Mouse (Mus musculus): Measurements from ENCODE around the gene Atp5mpl.
"Not testable (repeated sequence)": the region's sequence is repeated elsewhere in the genome, so short reads cannot be mapped to it uniquely, and the experiment has no call there.

Atp5mpl gene

GRCm38 (mm10) chr12:111950486-111950885 lies 16.3 kb downstream of the Atp5mpl start:
- DNase-seq (ENCODE audit: low spot score): no peak

- DNase-seq (ENCODE audit: low spot score): no peak
These were observed 20.1 kb downstream of the Atp5mpl start for GRCm38 (mm10) chr12:111946716-111947115.

- DNase-seq (ENCODE audit: low spot score): not testable (repeated sequence)
These were observed 20.8 kb downstream of the Atp5mpl start for GRCm38 (mm10) chr12:111945765-111946655.

GRCm38 (mm10) chr12:111945115-111945514 lies 21.7 kb downstream of the Atp5mpl start:
- DNase-seq (ENCODE audit: low spot score): no peak

- DNase-seq (ENCODE audit: low spot score): not testable (repeated sequence)
These were observed 22.5 kb downstream of the Atp5mpl start for GRCm38 (mm10) chr12:111944065-111944987.

GRCm38 (mm10) chr12:111943421-111944064 lies 23.2 kb downstream of the Atp5mpl start:
- no peak for DNase-seq (ENCODE audit: low spot score)

- DNase-seq (ENCODE audit: low spot score): no peak
These were observed 28.1 kb downstream of the Atp5mpl start for GRCm38 (mm10) chr12:111938623-111939177.

GRCm38 (mm10) chr12:111936706-111937550 lies 29.8 kb downstream of the Atp5mpl start:
- DNase-seq (ENCODE audit: low spot score): no peak

- DNase-seq (ENCODE audit: low spot score): no peak
These were observed 32.8 kb downstream of the Atp5mpl start for GRCm38 (mm10) chr12:111933971-111934370.

GRCm38 (mm10) chr12:111933032-111933704 lies 33.6 kb downstream of the Atp5mpl start:
- DNase-seq (ENCODE audit: low spot score): no peak

- DNase-seq (ENCODE audit: low spot score): no peak
These were observed 34.3 kb downstream of the Atp5mpl start for GRCm38 (mm10) chr12:111932513-111932912.

GRCm38 (mm10) chr12:111931411-111932025 lies 35.3 kb downstream of the Atp5mpl start:
- DNase-seq (ENCODE audit: low spot score): no peak

GRCm38 (mm10) chr12:111928411-111928966 lies 38.3 kb downstream of the Atp5mpl start:
- DNase-seq (ENCODE audit: low spot score): no peak

GRCm38 (mm10) chr12:111927338-111927737 lies 39.4 kb downstream of the Atp5mpl start:
- no peak for DNase-seq (ENCODE audit: low spot score)

- no peak for DNase-seq (ENCODE audit: low spot score)
These were observed 43.7 kb downstream of the Atp5mpl start for GRCm38 (mm10) chr12:111923117-111923516.

GRCm38 (mm10) chr12:111920046-111920445 lies 46.7 kb downstream of the Atp5mpl start:
- peak; percentile 41 for DNase-seq (ENCODE audit: low spot score)

GRCm38 (mm10) chr12:111916514-111917217 lies 50.1 kb downstream of the Atp5mpl start:
- no peak for DNase-seq (ENCODE audit: low spot score)

- no peak for DNase-seq (ENCODE audit: low spot score)
These were observed 51.0 kb downstream of the Atp5mpl start for GRCm38 (mm10) chr12:111915781-111916180.

- DNase-seq (ENCODE audit: low spot score): no peak
These were observed 52.7 kb downstream of the Atp5mpl start for GRCm38 (mm10) chr12:111914031-111914430.

Measured in left cerebral cortex, adult 11 months (tissue).